Mouse (Mus musculus) brown adipose tissue, adult 24 weeks (tissue): ENCODE results near the gene Lrrc26. TPM values are rescaled to one million over a fixed set of nuclear protein-coding genes. Genes with fewer than 3 reads are reported as not detected.
A peak's percentile ranks its signal among the peaks of the same experiment; 100 is the strongest.

Experiments used
- H3K27ac ChIP-seq: fragments of 200-500 bp; replicated peaks from 2 replicates; pipeline ENCODE4 v1.5.1; 2012; ENCODE audit warnings: low read depth, mild to moderate bottlenecking, low read length
- H3K4me1 ChIP-seq: fragments of 200-500 bp; 2 replicates; pipeline ENCODE4 v1.6.1; 2012; ENCODE audit warnings: low read length, mixed read lengths; ENCODE audit not compliant: control insufficient read depth, insufficient read depth, insufficient read length
- H3K4me3 ChIP-seq: fragments of 200-500 bp; 2 replicates; pipeline ENCODE4 v1.5.1; 2012; ENCODE audit warnings: low read depth, mild to moderate bottlenecking, low read length, moderate library complexity; ENCODE audit not compliant: insufficient read depth
- polyA plus RNA-seq: library from polyadenylated mRNA; stranded (reverse); fragments of >200 nt; gene quantifications from 2 replicates; pipeline ENCODE4 v1.2.4, GENCODE M21; 2012; ENCODE audit not compliant: missing spikeins, insufficient read depth, insufficient read length

The Lrrc26 gene
- polyA plus RNA-seq, 1 experiment = not detected

DNA sequence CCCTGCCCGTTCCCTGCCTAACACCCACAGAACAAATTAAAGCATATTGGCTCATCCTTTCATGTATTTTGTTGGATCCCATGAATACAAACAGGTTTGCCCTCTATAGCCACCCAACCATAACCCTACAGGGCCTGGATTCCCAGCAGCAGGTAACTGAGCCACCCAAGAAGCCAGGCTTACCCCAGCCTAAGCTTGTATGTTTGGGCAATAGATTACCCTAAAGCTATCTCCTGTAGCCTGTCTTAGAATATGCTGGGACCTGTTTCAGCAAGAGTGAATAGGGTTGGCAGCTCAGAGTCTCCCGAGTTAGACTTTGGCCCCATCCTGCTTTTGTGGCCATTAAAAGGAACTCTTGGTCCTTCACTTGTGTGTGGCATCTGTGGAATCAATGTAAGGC, 4.2 kb upstream of the Lrrc26 start:
- H3K4me3 ChIP-seq = no peak overlapping the region
- H3K4me1 ChIP-seq = peaks cover 2% of the 10 kb centered on the region; the same call in 1 of the 2 replicates
- H3K27ac ChIP-seq = no peak overlapping the region

DNA sequence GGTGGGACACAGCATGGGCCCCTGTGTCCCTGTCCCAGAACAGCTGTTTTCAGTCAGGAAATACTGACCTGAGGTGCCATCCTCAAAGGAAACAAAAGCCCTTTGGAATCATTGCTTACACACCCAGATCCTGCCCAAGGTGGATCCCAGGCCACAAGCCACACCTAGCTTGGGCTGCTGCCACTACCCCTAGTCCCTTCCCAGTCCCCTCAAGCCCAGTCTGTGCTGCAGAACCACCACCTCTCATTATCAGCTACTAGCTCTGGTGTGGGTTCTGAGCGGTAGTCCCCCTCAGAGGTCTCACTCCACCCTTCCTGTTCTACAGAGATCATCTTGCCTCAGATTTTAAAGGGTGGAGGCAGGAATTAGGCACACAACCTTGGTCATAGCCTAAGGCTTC, 3.4 kb upstream of the Lrrc26 start:
- Histone ChIP-seq H3K4me3 (no peak overlapping the region), H3K4me1 (peaks cover 5% of the 10 kb centered on the region; the same call in 1 of the 2 replicates), H3K27ac (no peak overlapping the region)

DNA sequence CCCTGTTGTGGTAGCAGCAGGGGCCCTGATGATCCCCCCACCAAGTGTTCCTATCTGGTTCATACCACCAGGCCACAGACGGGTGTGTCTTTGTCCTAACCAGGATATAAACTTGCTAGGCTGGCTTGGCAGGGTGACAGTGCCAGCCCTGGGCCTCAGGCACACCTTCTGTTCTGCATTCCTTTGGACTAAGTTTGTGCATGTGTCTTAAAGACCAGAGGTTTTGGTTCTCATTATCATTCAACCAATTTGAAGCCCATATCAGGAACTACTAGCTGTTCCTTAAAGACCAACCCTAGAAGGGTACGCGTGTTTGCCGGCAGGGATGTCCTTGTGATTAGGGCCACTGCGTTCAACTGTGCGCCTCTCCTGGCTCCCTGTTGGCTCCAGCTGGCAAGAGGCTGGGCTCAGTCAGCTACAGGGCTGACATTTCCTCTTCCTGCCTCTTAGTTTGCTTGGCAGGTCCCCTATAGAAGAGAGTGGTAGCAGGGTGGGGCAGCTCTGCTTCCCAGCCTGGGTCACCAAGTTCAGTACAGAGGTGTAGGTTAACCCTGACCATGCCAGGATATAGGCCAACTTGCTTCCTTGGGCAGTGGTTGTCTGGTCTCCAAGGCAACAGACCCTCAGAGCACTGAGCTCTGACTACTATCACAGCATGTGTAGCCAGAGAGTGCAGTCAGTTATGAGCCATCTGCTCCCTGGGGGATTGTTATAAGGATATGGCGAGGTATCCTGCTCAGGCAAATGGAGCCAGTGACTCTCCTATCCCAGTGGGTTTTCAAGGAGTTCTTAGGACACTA, 2.7 kb upstream of the Lrrc26 start:
- peaks cover 5% of the 10 kb centered on the region; the same call in 1 of the 2 replicates for H3K4me1 ChIP-seq
- H3K4me3 ChIP-seq = no peak overlapping the region
- no peak overlapping the region for H3K27ac ChIP-seq

DNA sequence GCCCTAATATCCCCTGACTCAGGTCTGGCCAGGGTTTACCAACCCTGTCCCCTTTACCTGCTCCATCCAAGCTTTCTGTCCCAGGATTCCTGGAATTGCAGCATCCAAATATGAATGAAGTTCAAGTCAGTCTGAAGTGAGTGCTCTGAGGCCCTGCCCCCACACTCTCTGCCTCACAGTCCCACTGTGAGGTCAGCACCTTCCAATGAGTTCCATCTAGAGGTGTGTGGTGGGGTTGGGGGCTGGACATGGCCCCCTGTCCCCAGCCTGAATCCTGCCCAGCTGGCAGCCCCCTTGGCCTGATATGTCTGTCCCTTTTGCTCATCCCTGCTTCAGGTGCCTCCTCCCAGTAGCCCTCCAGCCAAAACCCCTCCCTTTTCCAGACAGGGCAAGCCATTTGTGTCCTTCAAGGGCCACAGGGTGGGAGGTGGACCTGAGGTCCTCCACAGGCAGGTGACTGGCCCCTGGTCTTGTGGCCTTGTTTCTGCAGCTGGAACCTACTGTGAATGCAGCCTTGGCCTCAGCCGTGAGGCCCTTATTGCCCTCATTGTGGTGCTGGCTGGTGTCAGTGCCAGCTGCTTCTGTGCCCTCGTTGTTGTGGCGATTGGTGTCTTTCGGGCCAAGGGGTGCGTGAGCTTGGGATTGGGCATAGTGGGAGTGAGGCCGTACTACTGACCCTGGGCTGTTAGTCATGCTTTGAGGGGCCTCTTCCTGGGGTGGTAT, 1.6 kb upstream of the Lrrc26 start, which contains the start of gene Tmem210:
Gene Tmem210 (plus strand): TSS at position 219 of the 723 bp plus-strand sequence.
- H3K27ac ChIP-seq = no peak within 1 kb of the TSS
- no peak within 1 kb of the TSS for H3K4me3 ChIP-seq
- H3K4me1 ChIP-seq = peaks cover 5% of the 10 kb centered on the region; the same call in 1 of the 2 replicates

DNA sequence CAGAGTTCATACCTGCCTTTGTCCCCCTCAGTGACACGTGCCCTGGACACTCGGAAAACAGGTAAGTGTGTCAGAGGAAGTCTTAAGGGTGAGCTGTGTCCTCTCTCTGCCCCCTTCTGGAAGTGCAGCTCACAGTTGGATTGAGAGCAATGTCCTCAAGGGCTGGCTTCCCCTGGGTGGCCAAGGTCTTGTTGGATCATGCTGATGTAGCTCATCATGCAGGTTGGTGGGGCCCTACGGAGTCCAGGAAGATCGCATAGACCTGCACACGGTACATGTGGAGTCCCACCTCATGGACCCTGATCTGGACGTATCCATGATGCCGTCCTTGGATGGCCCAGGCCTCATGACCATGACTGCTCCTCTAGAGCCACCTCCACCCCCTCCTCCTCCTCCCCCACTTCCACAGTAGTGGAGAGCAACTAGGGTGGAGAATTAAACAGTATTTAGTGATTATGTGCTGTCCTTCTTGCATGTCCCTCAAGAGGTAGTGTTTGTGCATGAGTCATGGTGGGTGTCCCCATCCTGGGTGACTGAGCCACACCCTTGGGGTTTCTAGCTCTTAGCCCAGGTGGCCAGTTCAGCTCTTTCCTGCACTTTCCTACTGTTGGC, 875 bp upstream of the Lrrc26 start:
- no peak overlapping the region for H3K27ac ChIP-seq
- peaks cover 5% of the 10 kb centered on the region; the same call in 1 of the 2 replicates for H3K4me1 ChIP-seq
- no peak overlapping the region for H3K4me3 ChIP-seq

DNA sequence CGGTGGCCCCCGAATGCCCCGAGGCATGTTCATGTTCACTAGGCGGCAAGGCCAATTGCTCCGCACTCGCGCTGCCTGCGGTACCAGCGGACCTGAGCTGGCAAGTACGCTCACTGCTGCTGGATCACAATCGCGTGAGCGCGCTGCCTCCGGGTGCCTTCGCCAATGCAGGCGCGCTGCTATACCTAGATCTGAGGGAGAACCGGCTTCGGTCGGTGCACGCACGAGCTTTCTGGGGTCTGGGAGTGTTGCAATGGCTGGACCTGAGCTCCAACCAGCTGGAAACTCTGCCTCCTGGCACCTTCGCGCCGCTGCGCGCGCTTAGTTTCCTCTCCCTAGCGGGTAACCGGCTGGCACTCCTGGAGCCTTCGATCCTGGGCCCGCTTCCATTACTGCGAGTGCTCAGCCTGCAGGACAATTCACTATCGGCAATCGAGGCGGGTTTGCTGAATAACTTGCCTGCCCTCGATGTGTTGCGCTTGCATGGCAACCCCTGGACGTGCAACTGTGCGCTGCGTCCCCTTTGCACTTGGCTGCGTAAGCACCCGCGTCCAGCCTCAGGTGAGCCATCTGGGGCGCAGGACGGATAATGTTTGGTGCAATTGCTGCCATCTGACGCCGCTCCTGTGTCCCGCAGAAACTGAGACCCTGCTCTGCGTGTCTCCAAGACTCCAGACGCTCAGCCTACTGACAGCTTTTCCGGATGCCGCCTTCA, 543 bp downstream of the Lrrc26 start:
- Histone ChIP-seq H3K4me1 (peaks cover 5% of the 10 kb centered on the region; the same call in 1 of the 2 replicates), H3K4me3 (peak overlapping the region; percentile 35), H3K27ac (no peak overlapping the region)

DNA sequence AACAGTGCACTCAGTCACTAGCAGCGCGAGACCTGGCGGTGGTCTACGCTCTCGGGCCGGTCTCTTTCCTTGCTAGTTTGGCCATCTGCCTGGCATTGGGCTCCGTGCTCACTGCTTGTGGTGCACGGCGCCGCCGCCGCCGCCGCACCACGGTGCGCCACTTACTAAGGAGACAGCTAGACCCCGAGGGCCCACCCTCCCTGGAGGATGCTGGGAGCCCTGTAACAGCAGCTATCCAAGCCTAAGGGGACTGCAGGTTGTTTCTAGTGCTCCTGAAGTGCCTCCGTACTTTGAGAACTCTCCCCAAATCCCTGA, 1.1 kb downstream of the Lrrc26 start:
- Histone ChIP-seq H3K4me3 (peak overlapping the region; percentile 35), H3K4me1 (peaks cover 5% of the 10 kb centered on the region; the same call in 1 of the 2 replicates), H3K27ac (no peak overlapping the region)

DNA sequence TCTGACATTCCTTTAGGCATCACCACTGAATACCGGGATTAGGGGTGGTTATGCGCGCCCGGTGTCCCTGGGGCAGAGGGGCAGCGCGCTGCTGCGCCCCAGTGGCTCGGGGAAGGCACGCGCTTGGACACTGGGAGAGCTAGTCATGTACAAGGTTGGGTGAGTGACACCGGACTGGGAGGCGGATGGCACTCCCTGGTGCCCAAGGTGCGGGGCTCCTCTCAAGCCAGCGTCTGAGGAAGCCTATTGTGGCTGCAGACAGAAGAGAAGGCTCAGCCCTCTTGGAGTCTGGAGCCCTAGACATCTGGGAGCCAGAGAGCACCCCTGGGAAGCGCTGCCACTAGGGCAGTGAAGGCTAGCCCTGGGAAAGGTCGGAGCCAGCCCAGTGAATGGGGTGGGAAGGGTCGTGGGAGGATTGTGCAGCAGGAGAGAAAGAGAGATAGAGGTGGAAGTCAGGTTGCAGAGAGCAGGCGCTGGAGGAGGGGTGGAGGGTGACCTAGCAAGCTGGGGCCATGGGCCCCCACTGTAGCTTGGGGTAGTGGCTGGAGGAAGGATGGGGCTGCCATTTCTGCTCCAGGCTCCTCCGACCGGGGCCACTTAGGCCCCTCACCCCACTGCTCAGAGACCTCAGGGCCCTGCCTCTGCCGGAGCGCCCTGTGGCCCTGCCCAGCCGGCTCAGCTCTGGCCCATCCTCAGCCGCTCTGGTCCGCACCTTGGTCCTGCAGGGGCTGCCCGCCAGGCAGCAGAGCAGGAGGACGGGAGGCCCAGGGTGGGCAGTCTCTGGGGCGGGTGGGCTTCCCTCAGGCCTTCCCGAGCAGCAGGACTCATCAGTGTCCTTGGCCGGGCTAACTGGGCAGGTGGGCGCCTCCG, 1.7 kb downstream of the Lrrc26 start:
- peak overlapping the region; percentile 35 for H3K4me3 ChIP-seq
- peaks cover 5% of the 10 kb centered on the region; the same call in 1 of the 2 replicates for H3K4me1 ChIP-seq
- no peak overlapping the region for H3K27ac ChIP-seq

DNA sequence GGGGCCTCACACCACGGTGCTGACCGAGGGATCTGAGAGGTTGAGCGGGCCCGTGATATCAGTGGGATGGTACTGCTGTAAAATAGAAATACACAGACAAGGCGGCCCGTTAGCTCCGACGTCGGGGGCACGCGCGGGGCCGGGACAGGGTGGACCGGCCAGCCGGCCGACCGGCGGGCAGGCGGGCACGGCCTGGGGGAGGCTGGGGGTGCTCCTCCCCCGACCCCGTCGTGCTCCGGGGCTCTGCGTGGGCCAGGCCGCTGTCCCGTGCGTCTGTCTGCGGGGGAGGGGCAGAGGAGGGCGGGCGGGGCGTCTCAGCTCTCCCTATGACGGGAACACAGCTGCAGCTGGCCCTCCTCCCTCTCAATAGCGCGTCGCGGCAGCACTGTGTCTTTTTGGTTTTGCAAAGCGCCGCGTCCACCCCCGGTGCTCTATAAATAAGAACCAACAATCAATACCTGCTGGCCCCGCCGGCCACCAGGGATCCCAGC, 2.4 kb downstream of the Lrrc26 start:
- no peak overlapping the region for H3K27ac ChIP-seq
- peak overlapping the region; percentile 46 for H3K4me3 ChIP-seq
- peaks cover 5% of the 10 kb centered on the region; the same call in 1 of the 2 replicates for H3K4me1 ChIP-seq

DNA sequence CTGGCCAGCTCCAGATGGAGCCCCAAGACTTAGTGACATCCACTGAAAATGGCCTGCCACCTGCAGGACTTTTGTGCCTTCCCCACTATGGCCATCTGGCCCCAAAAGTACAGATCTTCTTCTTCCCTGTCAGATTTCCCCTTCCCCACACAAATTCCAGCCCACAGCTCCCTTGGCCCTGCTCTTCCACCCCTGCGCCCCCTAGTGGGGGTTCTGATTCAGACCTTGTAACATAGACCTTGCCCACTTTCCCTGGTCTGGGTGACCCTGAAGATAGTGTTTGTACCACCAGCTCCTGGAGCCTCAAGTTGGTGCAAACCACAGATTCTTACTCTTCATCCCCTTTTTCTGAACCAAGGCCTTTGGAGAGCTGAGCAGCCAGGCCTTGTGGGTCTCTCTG, 3.1 kb downstream of the Lrrc26 start:
- Histone ChIP-seq H3K4me1 (peaks cover 5% of the 10 kb centered on the region; the same call in 1 of the 2 replicates), H3K4me3 (peak overlapping the region; percentile 12; the same call in 1 of the 2 replicates), H3K27ac (no peak overlapping the region)

DNA sequence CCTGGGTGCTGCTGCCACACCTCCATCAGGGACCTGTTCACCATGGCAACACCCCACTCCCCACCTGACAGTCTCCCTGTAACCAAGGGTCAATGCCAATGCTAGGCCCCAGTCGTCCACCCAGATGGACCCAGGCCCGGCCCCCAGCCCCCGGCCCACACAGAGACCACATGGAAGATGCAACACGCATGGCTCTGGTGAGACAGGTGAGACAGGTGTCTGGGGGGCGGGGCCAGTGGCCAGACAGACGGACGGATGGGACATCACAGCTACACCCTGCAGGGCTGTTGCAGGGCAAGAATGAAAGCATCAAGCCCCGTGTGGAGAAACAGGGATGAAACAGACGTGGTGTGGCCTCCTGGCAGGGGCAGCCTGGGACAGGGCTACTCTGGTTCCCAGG, 4.0 kb downstream of the Lrrc26 start:
- Histone ChIP-seq H3K27ac (no peak overlapping the region), H3K4me3 (no peak overlapping the region), H3K4me1 (peaks cover 5% of the 10 kb centered on the region; the same call in 1 of the 2 replicates)

DNA sequence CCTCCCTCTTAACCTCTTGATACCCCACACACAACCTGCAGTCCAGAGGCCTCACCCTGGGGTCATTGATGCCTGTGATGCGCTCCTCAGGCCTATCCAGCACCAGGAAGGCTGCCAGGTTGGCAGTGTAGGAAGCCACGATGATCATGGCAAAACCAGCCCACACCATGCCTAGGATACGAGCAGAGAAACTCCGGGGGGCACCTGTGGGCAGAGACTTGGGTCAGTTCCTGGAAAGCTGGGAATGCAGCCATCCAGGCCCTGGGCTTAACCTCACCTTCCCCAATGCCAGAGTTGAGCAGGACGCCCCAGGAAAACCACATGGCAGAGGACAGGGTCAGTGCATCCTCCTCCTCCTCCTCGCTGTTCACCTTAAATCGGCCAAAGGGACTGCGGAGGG, 7.4 kb downstream of the Lrrc26 start:
- Histone ChIP-seq H3K4me1 (no peaks in the 10 kb centered on the region), H3K27ac (no peak overlapping the region), H3K4me3 (no peak overlapping the region)

DNA sequence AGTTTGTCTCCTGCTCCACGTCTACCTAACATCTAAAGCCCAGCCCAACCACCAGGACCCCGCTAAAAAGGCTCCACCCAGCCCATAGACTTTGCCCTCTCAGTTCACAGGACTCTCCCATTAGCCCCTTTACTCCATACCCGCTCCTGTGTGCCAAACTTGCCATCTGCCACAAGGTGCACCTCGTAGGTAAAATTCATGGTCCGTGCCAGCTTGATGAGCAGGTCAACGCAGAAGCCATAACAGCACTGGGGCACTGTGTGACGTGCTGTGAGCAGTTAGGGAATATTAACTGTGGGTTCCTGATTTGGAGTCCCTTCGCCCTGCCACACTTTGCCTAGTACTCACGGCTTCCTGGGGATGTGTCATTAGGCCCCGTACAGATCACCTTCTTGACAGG, 8.3 kb downstream of the Lrrc26 start:
- no peak overlapping the region for H3K4me3 ChIP-seq
- no peaks in the 10 kb centered on the region for H3K4me1 ChIP-seq
- no peak overlapping the region for H3K27ac ChIP-seq

DNA sequence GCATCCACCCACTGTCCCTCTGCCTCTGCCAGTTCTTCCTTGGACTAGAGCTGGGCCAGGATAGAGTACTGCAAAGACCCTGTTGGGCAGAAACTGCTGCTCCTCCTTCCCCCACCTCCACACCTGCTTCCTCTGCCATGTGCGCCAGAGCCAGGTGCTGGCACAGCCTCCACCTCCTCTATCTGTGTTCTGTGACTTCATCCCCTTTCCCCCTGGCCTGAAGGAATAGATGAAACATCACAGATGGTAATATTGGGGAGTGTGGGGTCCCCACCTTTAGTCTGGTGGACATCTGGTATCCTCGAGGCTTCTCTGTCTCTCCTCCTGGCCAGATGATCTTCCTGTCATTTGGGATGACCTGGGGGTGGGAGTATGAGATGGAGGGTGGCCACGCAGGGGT, 13.7 kb downstream of the Lrrc26 start:
- Histone ChIP-seq H3K4me1 (no peaks in the 10 kb centered on the region), H3K4me3 (no peak overlapping the region), H3K27ac (no peak overlapping the region)
